ENCODE assay signal across 9 mouse cellular contexts in genomic region chr3:107595264-107595937, GRCm38 (mm10). TPM values are rescaled to one million over a fixed set of nuclear protein-coding genes. Genes with fewer than 3 reads are reported as not detected.
DNase-seq lines count a peak whose midpoint lies in the region; ATAC-seq and TF ChIP-seq lines count a peak whose summit lies in the region.
"Had no signal": no experiment of that assay in that cellular context is flagged by ENCODE, and none has a peak within 500 bp of the region (broad histone marks: within the 10 kb centered on the region; RNA-seq: fewer than 3 reads in every experiment).

No protein-coding gene starts in this region.

- H3K36me3 ChIP-seq in forebrain, embryonic 12.5 days (replicated peaks) = no peaks in the 10 kb centered on the region
- peaks cover 14% of the 10 kb centered on the region for H3K36me3 ChIP-seq in limb, embryonic 10.5 days

- peaks cover 4% of the 10 kb centered on the region; the same call in 1 of the 2 replicates for H3K4me1 ChIP-seq in lung, adult 2 months (ENCODE audit: control insufficient read depth, insufficient read depth, low read length)
- H3K4me1 ChIP-seq in forebrain, embryonic 12.5 days = peaks cover 26% of the 10 kb centered on the region
- H3K4me1 ChIP-seq in limb, embryonic 10.5 days = peaks cover 81% of the 10 kb centered on the region
- peaks cover 7% of the 10 kb centered on the region for H3K4me1 ChIP-seq in olfactory bulb, adult 2 months (ENCODE audit: control insufficient read depth, insufficient read depth, low read length)

- H3K27me3 ChIP-seq in forebrain, embryonic 12.5 days = peaks cover 90% of the 10 kb centered on the region
- H3K27me3 ChIP-seq in limb, embryonic 10.5 days (ENCODE audit: low read depth, poor library complexity, severe bottlenecking) = peaks cover 86% of the 10 kb centered on the region

- DNase-seq in lung, adult 2 months = peak; percentile 16
- no peak for DNase-seq in lung, postnatal 10 days
- DNase-seq in limb, embryonic 10.5 days (ENCODE audit: low spot score) = peak; percentile 76
- DNase-seq in spleen, postnatal 36 days (ENCODE audit: low spot score in 2 of 2) = no peak
- no peak for DNase-seq in frontal cortex, postnatal 25 days (ENCODE audit: low spot score in 2 of 2)
- DNase-seq in layer of hippocampus, adult 8-10 months (ENCODE audit: low spot score in 2 of 2) = no peak

- no peak for ATAC-seq in forebrain, embryonic 12.5 days (ENCODE audit: low FRiP score)

- H3K9ac ChIP-seq in forebrain, embryonic 12.5 days = peak overlapping the region; percentile 57

- TF ChIP-seq CTCF in lung, adult 2 months (IDR thresholded peaks at IDR 0.05; ENCODE audit: insufficient read depth, low read length) = no peak
- TF ChIP-seq CTCF in olfactory bulb, adult 2 months (IDR thresholded peaks at IDR 0.05; ENCODE audit: insufficient read depth, low read depth, low read length) = no peak

- no peak overlapping the region for H3K4me3 ChIP-seq in lung, adult 2 months (replicated peaks; ENCODE audit: extremely low read depth, low read depth, low read length)
- H3K4me3 ChIP-seq in forebrain, embryonic 12.5 days (replicated peaks) = peak overlapping the region; percentile 46
- peak overlapping the region; percentile 75 for H3K4me3 ChIP-seq in limb, embryonic 10.5 days
- H3K4me3 ChIP-seq in olfactory bulb, adult 2 months (ENCODE audit: insufficient read depth, low read depth, low read length) = peak overlapping the region; percentile 23

- TF ChIP-seq POLR2A in lung, adult 2 months (IDR thresholded peaks at IDR 0.05; ENCODE audit: borderline replicate concordance, extremely low read depth, low read depth, low read length) = no peak
- no peak for TF ChIP-seq POLR2A in olfactory bulb, adult 2 months (IDR thresholded peaks at IDR 0.05; ENCODE audit: insufficient read depth, low read depth, low read length)

- H3K27ac ChIP-seq in forebrain, embryonic 12.5 days = 0 out of 2 replicates have a peak overlapping the region, but pooled peaks have one; percentile 6
- peak overlapping the region; percentile 96 for H3K27ac ChIP-seq in limb, embryonic 10.5 days
- H3K27ac ChIP-seq in olfactory bulb, adult 2 months (ENCODE audit: insufficient read depth, low read depth, low read length) = peak overlapping the region; percentile 37; the same call in 1 of the 2 replicates

- H3K9me3 ChIP-seq in forebrain, embryonic 12.5 days = no peaks in the 10 kb centered on the region
- H3K9me3 ChIP-seq in limb, embryonic 10.5 days (replicated peaks) = no peaks in the 10 kb centered on the region

- H3K4me2 ChIP-seq in forebrain, embryonic 12.5 days = peak overlapping the region; percentile 66

- WGBS in lung, adult 2 months = 2% methylated on average over 50 of the region's 50 CpGs
- WGBS in forebrain, embryonic 12.5 days = under 1% methylated on average over 48 of the region's 50 CpGs
- under 1% methylated on average over 50 of the region's 50 CpGs for WGBS in limb, embryonic 10.5 days
- 2% methylated on average over 48 of the region's 50 CpGs for WGBS in olfactory bulb, adult 2 months

RNA-seq across cellular contexts. Expression of gene Alx3, which starts 0.6 kb away (rescaled TPM):
- not detected in 2 replicates for polyA plus RNA-seq in lung, adult 2 months (2012; rRNA removed)
- polyA plus RNA-seq in forebrain, embryonic 12.5 days (2016; fragmentation: Nextera tagmentation; extraction: Ambion mirVana) = 8.3 and 8.7 TPM in 2 replicates
- polyA plus RNA-seq in limb, embryonic 10.5 days (2016; fragmentation: Nextera tagmentation; extraction: Ambion mirVana) = 31.1 and 37.4 TPM in 2 replicates
- polyA plus RNA-seq in olfactory bulb, adult 2 months (2012; ENCODE audit: insufficient read depth, insufficient read length, low replicate concordance, missing spikeins) = not detected in 2 replicates
- 1 to 10 TPM in 1 of 4 experiments, under 1 TPM in 2, not detected in 1; 0.45 to 1.4 (median 0.83) TPM for total RNA-seq in layer of hippocampus, adult 8-10 months (2022)
- polyA plus RNA-seq: large intestine, adult 2 months had no signal

RNA-seq across cellular contexts. Expression of gene Gm10961, which starts 35.7 kb away (rescaled TPM):
- polyA plus RNA-seq in lung, adult 2 months (2012; rRNA removed) = not detected in 2 replicates
- not detected in 2 replicates for polyA plus RNA-seq in forebrain, embryonic 12.5 days (2016; fragmentation: Nextera tagmentation; extraction: Ambion mirVana)
- polyA plus RNA-seq in limb, embryonic 10.5 days (2016; fragmentation: Nextera tagmentation; extraction: Ambion mirVana) = not detected in 2 replicates
- polyA plus RNA-seq in olfactory bulb, adult 2 months (2012; ENCODE audit: insufficient read depth, insufficient read length, low replicate concordance, missing spikeins) = not detected in 2 replicates
- not detected for total RNA-seq in layer of hippocampus, adult 8-10 months (2022)
- polyA plus RNA-seq: large intestine, adult 2 months had no signal

RNA-seq across cellular contexts. Expression of gene Strip1, which starts 36.1 kb away (rescaled TPM):
- polyA plus RNA-seq in lung, adult 2 months (2012; rRNA removed) = 35.3 and 43.6 TPM in 2 replicates
- 115 and 120 TPM in 2 replicates for polyA plus RNA-seq in forebrain, embryonic 12.5 days (2016; fragmentation: Nextera tagmentation; extraction: Ambion mirVana)
- 66.4 and 78.1 TPM in 2 replicates for polyA plus RNA-seq in limb, embryonic 10.5 days (2016; fragmentation: Nextera tagmentation; extraction: Ambion mirVana)
- polyA plus RNA-seq in olfactory bulb, adult 2 months (2012; ENCODE audit: insufficient read depth, insufficient read length, low replicate concordance, missing spikeins) = not detected in 2 replicates
- 10 to 100 TPM; 68.0 to 82.8 (median 70.7) TPM for total RNA-seq in layer of hippocampus, adult 8-10 months (2022)

RNA-seq across cellular contexts. Expression of gene Ubl4b, which starts 40.5 kb away (rescaled TPM):
- not detected in 2 replicates for polyA plus RNA-seq in lung, adult 2 months (2012; rRNA removed)
- polyA plus RNA-seq in forebrain, embryonic 12.5 days (2016; fragmentation: Nextera tagmentation; extraction: Ambion mirVana) = 0.19 and 0.27 TPM in 2 replicates
- 0.76 and 0.98 TPM in 2 replicates for polyA plus RNA-seq in limb, embryonic 10.5 days (2016; fragmentation: Nextera tagmentation; extraction: Ambion mirVana)
- not detected in 2 replicates for polyA plus RNA-seq in olfactory bulb, adult 2 months (2012; ENCODE audit: insufficient read depth, insufficient read length, low replicate concordance, missing spikeins)
- total RNA-seq in layer of hippocampus, adult 8-10 months (2022) = not detected
- polyA plus RNA-seq: large intestine, adult 2 months had no signal

Comparison
In these comparisons a context has a peak if more than half of its experiments do, and no peak if none do; other contexts are left out.
1. DNase-seq: peak in lung, adult 2 months (single experiment) and limb, embryonic 10.5 days (single experiment); none in lung, postnatal 10 days (single experiment), spleen, postnatal 36 days (0 of 2), frontal cortex, postnatal 25 days (0 of 2) and layer of hippocampus, adult 8-10 months (0 of 2).
2. H3K27ac ChIP-seq: peak in every context shown above with its lines; median percentile 96 in limb, embryonic 10.5 days; 37 in olfactory bulb, adult 2 months; 6 in forebrain, embryonic 12.5 days.
3. RNA of gene Strip1, which starts 36.1 kb away (polyA plus RNA-seq): 115 to 120 TPM in forebrain, embryonic 12.5 days, 66.4 to 78.1 TPM in limb, embryonic 10.5 days and 35.3 to 43.6 TPM in lung, adult 2 months; not detected in olfactory bulb, adult 2 months; every median in the first group is over 10 times any median in the second.